Mouse (Mus musculus) layer of hippocampus, adult 9-11 months (tissue): Measurements from ENCODE around the gene Ltbp3.

Experiments
- DNase-seq: peaks from one replicate; pipeline ENCODE4 v3.0.0; 2022

Ltbp3 gene

DNA sequence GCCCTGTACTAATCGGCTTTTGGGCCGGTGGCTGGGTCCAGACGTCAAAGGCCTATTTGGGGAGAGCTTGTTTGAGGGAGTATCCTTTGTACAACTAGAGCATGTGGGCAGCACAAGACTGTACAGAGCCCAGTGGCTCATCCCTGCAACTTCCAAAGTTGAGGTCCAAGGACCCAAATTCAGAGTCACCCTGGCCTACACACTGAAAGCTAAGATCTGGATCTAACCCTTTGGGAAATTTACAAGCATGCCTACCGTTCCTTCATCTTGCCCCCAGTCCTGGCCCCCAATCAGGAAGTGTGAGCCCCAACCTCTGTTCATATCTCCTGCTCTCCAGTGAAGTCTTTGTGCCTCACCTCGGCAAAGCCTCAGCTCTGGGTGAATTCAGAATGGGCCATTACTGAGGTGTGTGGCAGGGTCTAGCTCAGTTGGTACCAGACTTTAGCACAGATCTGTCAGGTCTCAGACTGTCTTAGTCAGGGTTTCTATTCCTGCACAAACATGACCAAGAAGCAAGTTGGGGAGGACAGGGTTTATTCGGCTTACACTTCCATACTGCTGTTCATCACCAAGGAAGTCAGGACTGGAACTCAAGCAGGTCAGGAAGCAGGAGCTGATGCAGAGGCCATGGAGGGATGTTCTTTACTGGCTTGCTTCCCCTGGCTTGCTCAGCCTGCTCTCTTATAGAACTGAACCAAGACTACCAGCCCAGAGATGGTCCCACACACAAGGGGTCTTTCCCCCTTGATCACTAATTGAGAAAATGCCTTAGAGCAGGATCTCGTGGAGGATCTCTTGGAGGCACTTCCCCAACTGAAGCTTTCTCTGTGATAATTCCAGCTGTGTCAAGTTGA lies 53.4 kb downstream of the Ltbp3 start:
- peak; percentile 32 for DNase-seq

DNA sequence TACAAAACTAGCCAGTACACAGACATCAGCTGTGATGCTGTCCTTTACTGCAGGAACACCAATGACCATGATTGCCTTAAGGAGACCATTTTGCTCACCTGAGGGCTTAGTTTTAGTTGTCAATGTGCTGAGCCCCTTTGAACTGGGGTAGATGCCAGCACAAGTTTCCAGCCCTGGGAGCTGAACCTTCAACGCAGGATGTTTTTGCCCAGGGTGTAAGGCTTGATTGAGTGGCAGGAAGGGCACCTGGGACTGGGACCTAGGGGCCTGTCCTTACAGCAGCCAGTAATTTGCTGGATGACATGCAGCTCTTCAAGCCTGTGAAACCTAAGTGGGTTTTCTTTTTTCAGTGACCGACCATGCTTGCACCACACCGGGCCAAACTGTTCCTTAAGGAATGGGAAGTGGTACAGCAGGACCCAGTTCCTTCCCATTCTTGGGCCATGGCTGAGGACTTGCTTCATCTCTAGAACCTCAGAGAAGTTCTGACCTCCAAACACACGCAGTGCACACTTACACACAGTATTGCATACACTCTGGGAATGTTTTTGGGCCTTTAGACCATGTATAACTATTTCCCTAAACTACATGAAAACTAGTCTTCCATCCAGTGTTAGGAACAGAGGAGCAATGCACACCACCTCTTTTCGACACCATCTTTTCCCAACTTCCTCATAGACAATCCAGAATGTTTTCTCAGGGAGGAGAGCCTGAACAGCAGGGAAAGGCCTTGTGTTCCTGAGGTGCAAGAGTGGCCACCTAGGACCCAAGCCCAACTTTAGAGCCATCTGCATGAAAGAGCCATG lies 54.3 kb downstream of the Ltbp3 start:
- no peak for DNase-seq

DNA sequence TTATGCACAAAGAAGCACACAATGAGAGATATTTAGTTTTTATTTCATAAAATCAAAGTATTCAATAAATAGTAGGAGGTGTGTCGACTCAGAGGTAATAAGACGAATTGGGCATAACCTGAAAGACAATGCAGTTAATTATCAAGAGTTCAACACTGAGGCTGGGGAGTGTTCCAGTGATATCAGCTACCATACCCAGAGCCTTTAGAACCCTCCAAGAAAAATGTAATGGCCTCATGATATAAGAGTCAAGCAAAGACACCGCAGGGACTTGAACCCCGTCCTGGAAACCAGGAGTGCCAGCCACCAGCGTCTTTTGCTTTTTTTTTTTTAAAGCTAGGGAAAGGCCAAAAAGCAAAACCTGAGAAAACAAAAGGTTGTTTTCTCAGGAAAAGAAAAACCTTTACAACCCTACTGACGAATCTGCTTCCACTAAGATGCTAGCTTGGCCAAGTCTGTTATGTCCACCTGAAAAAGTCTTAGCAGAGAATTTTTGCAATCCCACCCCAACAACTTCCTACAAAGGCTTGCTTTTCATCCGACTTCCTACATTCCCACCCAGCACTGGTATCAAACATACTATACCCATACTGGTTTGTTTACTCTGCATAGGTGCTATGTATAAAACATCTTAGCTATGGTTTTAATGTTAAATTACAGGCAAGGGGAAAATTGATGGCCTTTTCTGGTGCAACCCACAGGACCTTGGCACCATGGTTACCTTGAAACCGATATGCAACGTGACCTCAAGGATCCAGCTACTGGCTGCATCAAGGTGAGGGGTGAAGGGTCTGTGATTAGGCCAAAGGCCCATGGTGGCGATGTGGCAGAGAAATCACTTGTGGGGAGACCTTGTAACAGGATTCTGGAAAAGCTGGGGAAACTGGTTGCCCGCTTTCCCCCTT lies 55.2 kb downstream of the Ltbp3 start:
- no peak for DNase-seq

DNA sequence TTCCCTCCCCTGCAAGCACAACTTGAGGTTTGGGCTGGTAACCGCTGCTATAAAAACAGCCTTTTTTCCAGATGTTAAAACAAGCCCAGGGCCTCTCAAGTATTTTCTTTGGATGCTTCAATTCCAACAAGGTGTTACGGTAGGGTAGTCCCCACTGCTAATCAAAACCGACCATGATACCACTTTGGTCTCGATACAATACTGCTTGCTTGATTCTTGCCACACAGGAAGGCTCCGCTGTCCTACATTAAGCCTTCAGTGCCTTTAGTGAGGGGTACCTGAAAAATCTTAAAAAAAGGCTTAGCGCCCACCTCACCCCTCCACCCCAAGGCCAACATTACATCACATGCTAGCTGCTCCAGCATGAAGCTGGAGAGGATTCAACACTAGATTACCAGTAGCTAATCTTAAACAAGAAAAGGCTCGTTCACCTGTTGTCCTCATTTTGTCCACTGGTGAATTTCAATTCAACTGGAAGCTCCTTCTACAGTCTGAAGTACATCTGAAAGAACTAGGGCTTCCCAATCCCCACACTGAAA lies 55.9 kb downstream of the Ltbp3 start:
- no peak for DNase-seq

DNA sequence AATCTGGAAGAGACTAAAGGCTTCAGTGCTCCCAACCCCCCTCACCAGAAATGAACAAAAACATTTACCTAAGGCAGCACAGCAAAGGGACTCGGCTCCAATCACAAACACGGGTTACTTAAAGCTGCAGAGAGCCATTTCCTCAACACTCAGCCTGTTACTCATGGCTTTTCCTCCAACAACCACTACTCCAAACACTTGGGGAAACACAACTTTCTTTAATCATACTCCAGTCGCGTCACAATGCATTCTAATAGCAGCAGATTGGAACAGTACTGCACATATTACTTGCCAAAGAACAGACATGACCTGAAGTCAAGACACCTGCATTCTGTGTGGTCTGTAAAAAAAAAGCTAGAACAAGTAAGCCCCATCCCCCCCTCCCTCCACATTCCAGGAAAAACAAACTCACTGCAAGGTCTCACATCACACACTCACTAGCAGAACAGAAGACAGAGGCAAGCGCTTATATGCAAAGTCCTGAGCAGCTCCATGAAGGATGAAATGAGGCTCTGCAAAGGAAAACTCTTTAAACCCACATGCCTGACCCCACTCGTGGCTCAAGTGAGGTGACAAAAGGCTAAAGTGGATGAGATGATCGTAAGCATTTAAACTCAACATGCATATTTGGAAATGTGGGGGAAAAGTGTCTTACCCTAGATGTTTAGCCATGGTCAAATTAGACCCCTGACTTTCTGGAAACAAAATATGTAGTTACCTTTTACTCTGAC lies 56.8 kb downstream of the Ltbp3 start:
- DNase-seq: no peak

DNA sequence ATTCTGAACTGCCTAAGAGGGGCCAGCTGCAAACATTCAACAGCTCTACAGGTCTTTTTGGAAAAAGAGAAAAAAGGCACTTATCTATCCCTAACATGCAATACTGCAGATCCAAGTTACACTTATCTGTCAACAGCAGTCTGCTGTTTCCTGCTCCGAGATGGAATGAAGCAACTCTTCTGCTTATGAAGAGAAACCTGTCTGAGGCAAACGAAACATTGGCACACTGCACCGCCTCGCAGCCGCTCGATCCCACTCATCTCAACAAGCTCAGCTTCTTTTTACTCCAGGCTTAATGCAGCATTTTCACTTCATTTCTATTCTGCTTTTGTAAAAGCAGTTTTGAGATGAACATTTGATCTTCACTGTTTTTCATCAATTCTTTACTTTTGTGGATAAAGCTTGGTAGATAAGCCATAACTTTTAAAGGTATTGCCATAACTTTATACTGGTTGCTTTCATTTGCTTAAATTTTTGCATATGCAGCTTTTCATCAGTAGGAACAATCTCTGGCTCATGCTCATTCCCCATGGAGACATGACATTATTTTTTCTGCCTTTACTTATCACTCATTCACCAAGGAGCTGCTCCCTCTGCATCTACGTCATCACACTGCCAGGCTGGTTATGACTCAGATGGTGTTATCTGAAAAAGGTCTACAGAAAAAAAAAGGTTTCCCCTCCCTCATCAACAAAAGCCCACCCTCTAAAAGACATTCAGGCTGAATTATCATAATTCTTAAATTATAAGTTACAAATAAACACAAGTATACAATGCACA lies 58.2 kb downstream of the Ltbp3 start:
- DNase-seq: no peak

DNA sequence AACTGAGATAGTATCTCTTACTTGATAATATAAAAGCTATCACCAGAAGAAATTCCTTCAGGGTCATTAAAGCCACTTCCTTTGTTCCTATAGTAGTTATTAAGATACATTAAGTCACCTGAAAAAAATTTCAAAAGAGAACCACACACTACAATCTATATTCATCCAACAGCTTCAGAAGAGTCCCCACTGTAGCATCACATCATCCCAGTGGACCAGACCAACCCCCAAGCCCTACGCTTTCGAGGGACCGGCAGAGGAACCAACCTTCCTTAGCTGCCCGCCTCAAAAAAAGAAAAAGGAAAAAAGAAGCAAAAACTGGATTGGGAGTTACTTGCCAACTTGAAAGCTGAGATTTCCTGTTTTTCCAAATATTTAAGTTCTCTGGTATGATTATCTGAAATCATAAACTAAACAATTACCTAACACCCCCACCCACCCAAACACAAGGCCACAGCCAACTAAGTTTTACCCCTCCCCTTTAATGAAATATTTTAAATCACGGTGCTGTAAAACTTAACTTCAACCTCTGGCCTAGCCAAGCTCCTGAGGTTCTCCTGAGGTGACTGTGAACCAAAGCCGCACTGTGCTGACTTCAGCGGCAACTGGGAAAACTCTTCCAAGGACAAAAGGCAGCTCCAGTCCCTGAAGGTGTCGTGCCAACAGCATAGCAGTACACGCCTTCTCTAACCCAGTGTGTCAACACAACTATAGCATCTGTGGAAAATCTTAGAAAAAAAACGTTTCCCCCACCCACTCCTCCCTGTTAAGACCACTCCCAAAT lies 59.1 kb downstream of the Ltbp3 start:
- no peak for DNase-seq

DNA sequence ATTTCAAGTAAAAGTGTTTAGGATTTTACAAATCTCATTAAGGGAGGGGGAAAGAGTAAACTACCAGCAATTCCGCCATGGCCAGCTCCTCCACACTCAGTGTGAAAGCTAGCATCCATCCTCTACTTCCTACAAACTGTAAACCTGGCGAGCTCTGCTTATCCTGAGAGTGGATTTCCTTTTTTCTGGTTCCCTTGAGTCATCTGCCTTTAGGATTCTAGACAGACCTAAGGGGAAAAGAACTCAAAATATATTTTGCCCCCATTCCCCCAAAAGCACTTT lies 59.6 kb downstream of the Ltbp3 start:
- DNase-seq: no peak

DNA sequence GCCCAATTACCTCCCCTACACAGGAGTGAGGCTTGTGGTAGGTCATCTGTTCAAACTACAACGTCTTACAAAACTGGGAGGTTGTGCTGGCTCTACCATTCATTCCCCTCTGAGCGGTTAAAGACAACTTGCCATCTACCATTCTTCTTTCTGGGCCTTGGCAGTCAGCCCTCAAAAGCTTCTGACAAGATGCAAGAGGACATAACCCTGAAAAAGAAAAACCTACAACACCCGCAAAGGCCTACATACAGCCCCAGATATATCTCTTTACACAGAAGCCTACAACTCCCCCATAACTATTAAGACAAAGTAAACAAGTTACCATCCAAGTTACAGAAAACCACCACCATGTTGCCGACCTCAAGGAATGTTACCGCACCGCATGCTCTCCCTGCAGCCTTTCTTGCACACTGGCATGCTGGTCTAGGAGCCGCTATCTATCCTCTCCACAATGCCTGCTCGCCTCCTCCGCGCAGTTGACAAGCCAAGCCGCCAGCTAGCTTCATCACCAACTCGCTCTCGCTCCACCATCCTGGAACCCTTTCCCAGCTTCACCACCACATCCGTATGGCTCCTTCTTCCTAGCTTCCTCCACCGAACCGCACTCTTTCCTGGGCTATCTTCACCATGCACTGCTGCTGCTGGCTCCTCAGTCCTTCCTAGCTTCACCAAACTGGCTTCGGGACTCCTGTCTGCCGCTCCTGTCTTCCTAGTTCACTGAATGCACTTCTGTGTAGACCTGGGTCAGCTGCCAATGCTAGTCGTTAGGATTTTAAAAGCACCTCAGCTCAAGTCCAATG lies 60.1 kb downstream of the Ltbp3 start:
- no peak for DNase-seq

DNA sequence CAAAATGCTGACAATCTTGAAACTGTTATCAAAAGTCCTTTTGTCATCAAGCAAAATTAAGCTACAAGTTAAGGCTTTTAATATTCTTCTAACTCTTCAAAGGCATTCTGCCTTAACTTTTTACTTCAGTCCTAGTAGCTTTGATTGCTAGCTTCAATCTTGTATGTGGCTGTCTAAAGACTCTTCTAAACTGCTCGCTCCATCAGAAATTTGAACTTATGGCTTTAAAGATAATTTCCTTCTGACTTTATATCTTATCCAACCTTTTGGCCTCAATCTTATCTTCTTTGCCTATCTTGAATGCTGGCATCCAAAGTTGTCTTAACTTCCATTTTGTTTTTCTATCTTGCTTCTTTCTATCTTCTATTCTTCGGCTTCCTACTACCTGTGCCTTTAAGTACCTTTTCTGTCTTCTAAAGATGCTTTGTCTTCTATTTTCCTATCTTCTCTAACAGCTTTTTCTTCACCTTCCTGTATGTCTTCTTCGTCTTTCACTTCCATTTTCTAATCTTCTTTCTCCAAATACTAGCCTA lies 60.8 kb downstream of the Ltbp3 start:
- no peak for DNase-seq

DNA sequence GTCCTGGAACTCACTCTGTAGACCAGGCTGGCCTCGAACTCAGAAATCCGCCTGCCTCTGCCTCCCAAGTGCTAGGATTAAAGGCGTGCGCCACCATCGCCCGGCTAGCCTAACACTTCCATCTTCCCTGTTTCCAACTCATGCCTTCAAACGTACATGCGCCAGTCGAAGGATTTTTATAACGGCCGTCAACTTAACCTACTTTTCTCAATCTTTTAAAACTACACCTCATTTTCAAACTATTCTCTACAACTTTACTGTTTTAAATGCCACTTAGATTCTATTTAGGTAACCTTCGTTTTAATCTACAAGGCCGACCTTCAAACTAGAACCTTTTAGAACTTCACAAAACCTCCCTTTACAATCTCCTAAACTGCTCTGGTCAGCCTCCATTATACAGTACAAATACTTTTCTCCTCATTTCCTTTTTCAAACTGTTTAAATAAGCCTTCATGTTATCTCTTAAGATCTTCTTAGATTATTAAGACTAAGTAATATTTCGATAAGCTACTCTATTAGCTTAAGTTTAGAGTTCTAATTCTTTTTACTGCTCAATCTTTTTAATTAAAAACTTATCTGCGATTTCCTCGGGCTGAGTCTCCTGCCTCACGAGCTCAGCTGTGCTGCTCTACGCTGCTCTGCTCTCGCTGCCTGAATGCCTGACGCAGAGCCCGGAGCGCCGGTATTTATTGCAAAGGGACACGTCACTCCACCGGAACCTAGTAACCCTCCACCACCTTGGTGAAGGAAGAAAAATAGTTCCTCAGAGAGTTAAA lies 61.5 kb downstream of the Ltbp3 start:
- peak; percentile 92 for DNase-seq

DNA sequence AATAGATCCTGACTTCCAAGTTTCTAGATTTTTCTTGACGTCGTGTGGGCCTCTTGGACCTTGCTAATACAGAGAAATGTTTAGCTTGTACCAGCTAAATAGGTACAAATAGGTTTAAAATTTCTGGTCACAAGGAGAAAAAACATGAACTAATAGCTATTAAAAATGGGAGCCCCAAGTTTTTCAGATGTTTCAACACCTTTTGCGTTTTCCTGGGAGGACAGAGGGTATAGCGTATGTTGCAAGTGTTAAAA lies 62.0 kb downstream of the Ltbp3 start:
- DNase-seq: no peak

DNA sequence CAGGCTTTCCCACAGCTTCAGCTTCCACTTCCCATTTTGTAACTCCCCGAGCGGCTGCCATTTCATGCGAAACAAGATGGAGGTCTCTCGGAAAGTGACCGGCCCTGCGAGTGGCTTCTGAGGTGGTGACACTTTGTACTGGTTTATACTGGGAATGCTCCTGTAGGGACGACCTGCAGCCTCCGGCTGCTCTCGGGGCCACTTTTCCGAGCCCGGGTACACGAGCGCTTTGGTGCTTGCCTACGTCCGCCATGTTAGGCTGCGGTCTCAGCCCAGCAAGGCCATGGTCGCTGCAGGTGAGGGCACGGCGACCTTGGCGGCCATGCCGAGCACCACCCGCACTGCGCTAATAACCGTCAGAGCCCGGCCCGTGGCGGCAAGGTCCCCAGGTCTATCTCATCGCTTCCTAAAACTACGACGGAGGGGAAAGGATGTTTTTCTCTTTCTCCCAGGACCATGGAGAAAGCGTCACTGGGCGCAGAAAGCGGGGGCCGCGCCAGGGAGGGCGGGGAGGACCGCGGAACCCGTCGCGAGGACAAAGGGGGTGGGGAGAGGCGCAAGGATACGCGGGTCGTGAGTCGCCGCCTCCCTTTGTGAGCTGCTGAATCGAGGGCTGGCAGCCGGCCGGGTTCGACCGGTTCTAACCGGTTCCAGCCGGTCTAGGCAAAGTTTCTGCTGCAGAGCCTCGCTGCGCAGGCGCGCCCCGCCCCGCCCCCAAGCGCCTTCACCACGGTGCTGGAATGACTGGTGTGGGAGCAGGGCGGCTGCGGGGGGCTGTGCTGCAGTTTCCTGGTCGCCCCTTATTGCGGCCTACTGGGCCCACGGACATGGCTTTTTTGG lies 62.6 kb downstream of the Ltbp3 start:
- peak; percentile 99 for DNase-seq

DNA sequence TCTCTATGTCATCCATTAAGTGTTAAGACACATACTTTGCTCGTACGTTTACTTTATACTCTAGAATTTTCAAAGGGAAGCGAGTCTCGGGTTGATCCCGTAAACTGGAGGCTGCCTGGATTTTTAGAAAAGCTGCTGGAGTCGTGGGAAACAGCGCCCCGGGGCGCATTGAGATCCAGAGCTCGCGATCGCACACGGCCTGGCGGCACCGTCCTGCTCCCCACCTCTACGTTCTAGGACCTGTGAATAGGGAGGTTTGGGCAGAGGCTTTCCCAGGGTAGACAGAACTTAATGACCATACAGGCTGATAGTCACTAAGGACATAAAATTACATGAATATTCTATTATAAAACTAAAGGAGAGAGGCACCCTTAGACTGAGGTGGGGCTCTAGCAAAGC lies 63.2 kb downstream of the Ltbp3 start:
- DNase-seq: no peak

DNA sequence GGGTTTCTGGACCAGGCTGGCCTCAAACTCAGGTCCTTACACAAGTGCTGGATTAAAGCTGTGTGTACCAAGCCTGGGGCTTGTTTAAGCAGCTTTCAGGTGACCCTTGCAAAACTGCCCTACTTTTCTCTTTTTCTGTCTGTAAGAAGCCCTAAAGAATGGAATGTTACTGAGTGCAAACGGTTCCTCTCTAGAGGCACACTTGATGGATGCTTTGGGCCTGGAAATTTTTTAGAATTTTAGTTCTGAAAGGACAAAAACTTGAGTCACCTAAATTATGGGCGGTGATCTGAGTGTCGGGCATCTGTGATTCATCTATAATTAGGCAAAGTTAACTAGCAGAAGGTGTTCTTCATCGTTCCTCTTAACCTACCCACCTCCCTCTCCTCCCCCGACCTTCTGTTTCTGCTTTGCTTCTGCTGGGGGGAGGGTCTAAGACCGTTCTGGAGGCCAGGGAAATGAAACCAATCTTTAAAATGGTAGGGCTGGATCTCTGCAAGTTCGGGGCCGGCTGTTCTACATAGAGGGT lies 63.7 kb downstream of the Ltbp3 start:
- peak; percentile 78 for DNase-seq

DNA sequence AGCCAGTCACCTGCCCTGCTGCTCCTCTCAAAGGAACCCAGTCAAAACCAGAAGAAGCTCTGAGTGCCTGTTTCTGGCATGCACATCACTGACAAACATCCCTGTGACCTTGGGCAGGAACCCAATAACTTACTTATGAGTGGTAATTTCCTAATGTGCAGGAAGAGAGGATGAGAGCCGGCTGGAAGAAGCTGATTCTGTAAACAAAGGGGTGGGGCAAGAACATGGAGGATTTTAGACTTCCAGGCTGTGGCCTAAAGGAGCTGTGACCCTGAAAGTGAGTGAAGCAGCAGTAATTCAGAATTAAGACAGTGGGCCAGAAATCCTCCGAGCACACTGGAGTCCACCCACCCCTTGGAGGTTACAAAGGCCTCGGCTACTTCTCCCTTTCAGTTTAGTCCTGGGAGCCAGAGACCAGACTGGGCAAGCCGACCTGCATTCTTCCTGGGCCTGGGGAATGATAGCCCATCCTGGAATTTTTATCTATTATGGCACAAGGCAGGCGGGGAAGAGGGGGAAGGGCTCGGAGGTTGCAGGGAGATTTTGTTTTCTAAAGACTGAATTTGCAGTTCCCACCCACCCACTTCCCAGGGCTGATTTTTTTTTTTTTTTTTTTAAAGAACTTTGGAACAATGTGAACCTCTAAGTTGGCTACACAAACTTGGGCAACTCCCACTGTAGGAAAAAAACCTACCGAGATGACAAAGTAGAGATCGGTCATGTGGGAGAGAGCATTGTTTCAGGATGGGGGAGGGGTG lies 65.5 kb downstream of the Ltbp3 start:
- no peak for DNase-seq

DNA sequence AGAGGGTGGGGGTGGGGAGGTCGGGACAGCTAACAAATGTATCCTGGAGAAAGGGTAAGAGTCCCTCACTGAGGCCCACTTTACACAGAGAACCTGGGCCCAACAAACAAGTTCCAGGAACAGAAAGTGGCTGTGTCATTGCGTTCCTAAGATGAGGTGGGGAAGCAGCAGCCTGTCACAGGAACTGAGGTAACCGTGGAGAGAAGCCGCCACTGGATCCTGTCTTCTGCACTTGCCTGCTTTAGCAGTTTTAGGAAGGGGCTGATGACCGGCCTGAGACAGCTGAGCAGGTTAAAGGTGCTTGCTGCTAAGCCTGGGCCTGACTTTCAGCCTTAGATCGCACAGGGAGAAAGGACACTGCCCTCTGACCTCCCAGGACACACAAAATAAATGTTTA lies 66.1 kb downstream of the Ltbp3 start:
- no peak for DNase-seq
